Mouse (Mus musculus) intestine, embryonic 16.5 days (tissue): ENCODE measurements around the gene Stat3. TPM values are rescaled to one million over a fixed set of nuclear protein-coding genes. Genes with fewer than 3 reads are reported as not detected.
A peak's percentile ranks its signal among the peaks of the same experiment; 100 is the strongest.

ENCODE experiments used
- ATAC-seq: fragments of 200-750 bp; cut with Nextera tagmentation; 2 replicates; pipeline ENCODE4 v1.8.0; 2017; ENCODE audit warnings: moderate TSS enrichment, moderate library complexity
- H3K27ac ChIP-seq: fragments of 300-500 bp; sonication (generic); 2 replicates; pipeline ENCODE4 v1.5.1; 2014; ENCODE audit warnings: mild to moderate bottlenecking, low read length
- H3K27me3 ChIP-seq: fragments of 300-500 bp; sonication (generic); replicated peaks from 2 replicates; pipeline ENCODE4 v1.6.1; 2014; ENCODE audit warnings: low read length, control low read depth, mixed read lengths; ENCODE audit not compliant: control insufficient read depth, insufficient read depth
- H3K36me3 ChIP-seq: fragments of 300-500 bp; sonication (generic); 2 replicates; pipeline ENCODE4 v1.6.1; 2014; ENCODE audit warnings: low read length, control low read depth; ENCODE audit not compliant: control insufficient read depth, insufficient read depth
- H3K4me1 ChIP-seq: fragments of 300-500 bp; sonication (generic); 2 replicates; pipeline ENCODE4 v1.6.1; 2014; ENCODE audit warnings: low read length, control low read depth, mixed read lengths; ENCODE audit not compliant: control insufficient read depth, insufficient read depth
- H3K4me2 ChIP-seq: fragments of 300-500 bp; sonication (generic); 2 replicates; pipeline ENCODE4 v1.6.1; 2014; ENCODE audit warnings: low read depth, low read length, control low read depth
- H3K4me3 ChIP-seq: fragments of 300-500 bp; sonication (generic); 2 replicates; pipeline ENCODE4 v1.5.1; 2014; ENCODE audit warnings: mild to moderate bottlenecking, low read length
- H3K9ac ChIP-seq: fragments of 300-500 bp; sonication (generic); 2 replicates; pipeline ENCODE4 v1.6.1; 2014; ENCODE audit warnings: low read depth, low read length
- H3K9me3 ChIP-seq: fragments of 300-500 bp; sonication (generic); 2 replicates; pipeline ENCODE4 v1.6.1; 2016; ENCODE audit warnings: low read length, control low read depth; ENCODE audit not compliant: control insufficient read depth
- WGBS: fragments of 180-500 bp; shearing (Covaris S2); extraction: QIAGEN DNeasy Blood & Tissue Kit; methylation state at CpG from one replicate; pipeline ENCODE4 v1.1.7; 2014; 5-methylcytosine and 5-hydroxymethylcytosine counted together
- polyA plus RNA-seq: library from polyadenylated mRNA; unstranded; fragments of >200 nt; fragmentation: Nextera tagmentation; extraction: Ambion mirVana; gene quantifications from 2 replicates; pipeline ENCODE4 v1.2.1, GENCODE M21; 2015

The Stat3 gene
- polyA plus RNA-seq, 1 experiment from 2014 or later = 48.9 TPM

DNA sequence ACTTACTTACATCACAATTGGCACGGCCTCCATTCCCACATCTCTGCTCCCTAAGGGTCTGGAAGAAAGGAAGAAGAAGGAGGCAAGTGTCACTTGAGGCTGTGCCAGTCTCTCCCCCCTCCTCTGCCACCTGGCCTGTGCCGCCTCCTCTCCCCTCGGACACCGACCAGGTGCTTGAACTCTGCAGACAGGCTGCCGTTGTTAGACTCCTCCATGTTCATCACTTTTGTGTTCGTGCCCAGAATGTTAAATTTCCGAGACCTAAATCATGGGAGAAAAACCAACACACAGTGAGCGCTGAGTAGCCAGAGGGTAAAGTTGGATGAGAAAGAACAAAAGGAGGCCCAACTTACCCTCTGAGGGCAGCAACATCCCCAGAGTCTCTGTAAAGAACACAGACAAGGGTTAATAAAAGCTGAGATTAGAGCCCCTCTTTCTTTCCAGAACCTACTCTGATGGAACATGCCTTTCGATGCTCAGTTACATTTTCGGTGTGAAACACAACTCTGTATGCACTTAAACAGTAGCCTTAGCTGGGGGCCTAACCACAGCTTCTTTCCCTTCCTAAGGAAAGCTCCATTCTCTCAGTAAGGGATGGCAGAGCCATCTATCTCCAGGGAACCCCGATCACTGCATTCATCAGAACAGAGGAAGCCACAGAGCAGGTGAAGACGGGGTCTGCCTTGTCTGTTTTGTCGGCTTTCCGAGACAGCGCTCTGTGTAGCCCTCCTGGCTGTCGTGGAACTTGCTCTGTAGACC lies 40.7 kb downstream of the Stat3 start:
- Histone ChIP-seq H3K27me3 (no peaks in the 10 kb centered on the region), H3K4me2 (no peak overlapping the region), H3K4me3 (no peak overlapping the region), H3K9me3 (no peaks in the 10 kb centered on the region), H3K4me1 (no peaks in the 10 kb centered on the region), H3K9ac (no peak overlapping the region), H3K36me3 (peaks cover 10% of the 10 kb centered on the region), H3K27ac (no peak overlapping the region)
- no peak for ATAC-seq
- 75% methylated on average over 16 of the region's 16 CpGs for WGBS

DNA sequence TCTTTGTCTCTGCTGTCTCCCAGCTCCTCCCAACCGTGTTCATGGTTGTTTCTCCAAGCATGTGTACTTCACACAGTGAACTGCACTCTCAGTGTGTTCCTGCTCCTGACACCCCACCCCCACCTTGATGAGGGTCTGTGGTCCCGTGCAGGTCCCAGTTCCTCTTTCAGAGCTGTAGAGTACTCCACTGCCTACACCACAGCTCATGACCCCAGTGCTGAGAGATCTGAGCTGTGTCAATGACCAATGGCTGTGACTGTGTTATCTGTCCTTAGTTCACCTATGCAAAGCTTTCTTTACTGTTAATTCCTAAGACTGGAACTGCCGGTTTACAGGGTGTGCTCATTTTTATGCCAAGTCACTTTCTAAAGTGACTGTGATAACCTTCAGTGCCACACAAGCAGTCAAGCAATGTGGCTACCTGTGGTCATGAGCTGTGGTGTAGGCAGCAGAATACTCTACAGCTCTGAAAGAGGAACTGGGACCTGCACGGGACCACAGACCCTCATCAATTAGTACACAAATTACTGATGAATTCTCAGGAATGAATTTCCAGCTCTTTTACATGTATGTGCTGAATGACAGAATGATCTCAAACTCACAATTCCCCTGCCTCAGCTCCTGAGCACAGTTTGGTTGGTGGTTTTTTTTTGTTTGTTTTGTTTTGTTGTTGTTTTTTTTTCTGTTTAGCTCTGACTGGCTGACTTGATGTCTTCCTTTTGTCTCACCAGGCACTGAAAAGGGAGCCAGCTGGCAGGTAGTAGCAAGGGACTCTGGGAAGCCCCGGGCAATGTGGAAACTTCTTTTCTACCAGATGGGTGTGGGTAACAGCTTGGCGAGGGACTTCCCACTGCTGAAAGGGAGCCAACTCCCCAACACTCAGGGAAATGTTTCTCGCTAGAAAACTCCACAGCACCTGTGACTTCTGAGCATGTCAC lies 41.8 kb downstream of the Stat3 start:
- Histone ChIP-seq H3K4me1 (no peaks in the 10 kb centered on the region), H3K27ac (no peak overlapping the region), H3K36me3 (peaks cover 10% of the 10 kb centered on the region), H3K9ac (no peak overlapping the region), H3K4me3 (no peak overlapping the region), H3K27me3 (no peaks in the 10 kb centered on the region), H3K9me3 (no peaks in the 10 kb centered on the region), H3K4me2 (no peak overlapping the region)
- 81% methylated on average over 7 of the region's 7 CpGs for WGBS
- ATAC-seq = no peak

DNA sequence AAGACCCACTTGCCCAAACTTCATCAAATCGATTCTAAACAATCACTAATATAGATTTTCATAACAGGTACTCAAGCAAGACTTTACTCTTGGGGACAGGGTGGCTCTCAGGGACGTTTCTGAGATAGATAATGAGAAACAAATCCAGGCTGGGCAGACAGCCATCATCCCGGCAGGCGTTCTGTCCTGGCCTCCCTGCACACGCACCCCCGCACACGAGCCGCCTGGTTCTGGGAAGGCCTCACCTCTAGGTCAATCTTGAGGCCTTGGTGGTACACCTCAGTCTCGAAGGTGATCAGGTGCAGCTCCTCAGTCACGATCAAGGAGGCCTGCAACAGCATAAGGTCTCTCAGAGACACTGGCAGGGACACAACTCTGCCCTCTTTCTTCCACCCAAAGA lies 43.3 kb downstream of the Stat3 start:
- H3K4me2 ChIP-seq = no peak overlapping the region
- H3K36me3 ChIP-seq = no peaks in the 10 kb centered on the region
- H3K4me3 ChIP-seq = no peak overlapping the region
- H3K4me1 ChIP-seq = no peaks in the 10 kb centered on the region
- H3K9me3 ChIP-seq = no peaks in the 10 kb centered on the region
- no peak overlapping the region for H3K9ac ChIP-seq
- no peaks in the 10 kb centered on the region for H3K27me3 ChIP-seq
- WGBS = 76% methylated on average over 10 of the region's 10 CpGs
- no peak for ATAC-seq
- H3K27ac ChIP-seq = no peak overlapping the region

DNA sequence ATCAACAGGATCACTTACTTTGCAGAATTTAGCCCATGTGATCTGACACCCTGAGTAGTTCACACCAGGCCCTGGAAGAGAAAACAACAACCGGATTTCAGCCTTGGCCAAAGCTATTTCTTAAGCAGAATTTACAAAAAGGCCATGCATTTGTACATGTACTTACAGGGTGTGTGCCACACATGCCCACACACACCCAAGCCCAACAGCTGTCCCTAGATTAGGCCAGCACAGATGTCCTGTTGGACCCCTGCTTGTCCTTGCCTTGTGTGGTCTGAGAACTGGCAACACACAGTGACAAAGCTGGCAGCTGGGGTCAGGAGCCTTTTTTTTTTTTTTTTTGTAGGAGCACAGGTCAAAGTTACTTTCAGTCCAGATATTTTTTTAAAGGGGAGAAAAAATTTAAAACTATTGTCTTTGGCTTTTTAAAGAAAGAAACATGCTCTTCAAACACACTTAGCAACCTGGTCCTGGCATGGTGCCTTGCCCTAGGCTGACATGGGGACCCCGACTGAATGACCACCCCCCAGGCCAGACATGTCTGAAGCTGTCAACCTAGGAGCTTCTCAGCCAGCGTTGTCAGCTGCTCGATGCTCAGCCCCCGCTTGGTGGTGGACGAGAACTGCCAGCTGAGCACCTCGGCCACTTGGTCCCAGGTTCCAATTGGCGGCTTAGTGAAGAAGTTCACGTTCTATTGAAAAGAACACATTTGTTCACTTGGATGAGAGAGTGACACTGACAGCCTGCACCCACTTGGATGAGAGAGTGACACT lies 45.0 kb downstream of the Stat3 start:
- H3K9ac ChIP-seq = no peak overlapping the region
- ATAC-seq = no peak
- no peaks in the 10 kb centered on the region for H3K4me1 ChIP-seq
- H3K36me3 ChIP-seq = no peaks in the 10 kb centered on the region
- no peaks in the 10 kb centered on the region for H3K9me3 ChIP-seq
- H3K27ac ChIP-seq = no peak overlapping the region
- H3K4me3 ChIP-seq = no peak overlapping the region
- WGBS = 75% methylated on average over 9 of the region's 9 CpGs
- no peaks in the 10 kb centered on the region for H3K27me3 ChIP-seq
- no peak overlapping the region for H3K4me2 ChIP-seq

DNA sequence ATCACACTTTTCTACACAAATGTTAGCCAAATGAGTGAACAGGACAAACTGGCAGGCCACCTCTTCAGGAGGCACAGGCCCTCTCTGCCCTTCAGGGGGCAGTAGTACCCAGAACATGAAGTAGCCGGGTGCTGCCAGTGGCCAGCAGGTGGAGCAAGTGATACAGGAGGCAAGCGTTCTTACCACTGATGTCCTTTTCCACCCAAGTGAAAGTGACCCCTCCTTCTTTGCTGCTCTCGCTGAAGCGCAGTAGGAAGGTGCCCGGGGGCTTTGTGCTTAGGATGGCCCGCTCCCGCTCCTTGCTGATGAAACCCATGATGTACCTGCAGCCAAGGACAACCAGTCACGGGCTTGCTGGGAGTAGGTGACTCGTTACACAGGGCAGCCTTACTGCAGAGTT lies 45.9 kb downstream of the Stat3 start:
- WGBS = 15% methylated on average over 9 of the region's 9 CpGs
- H3K4me2 ChIP-seq = no peak overlapping the region
- peaks cover 5% of the 10 kb centered on the region; the same call in 1 of the 2 replicates for H3K36me3 ChIP-seq

DNA sequence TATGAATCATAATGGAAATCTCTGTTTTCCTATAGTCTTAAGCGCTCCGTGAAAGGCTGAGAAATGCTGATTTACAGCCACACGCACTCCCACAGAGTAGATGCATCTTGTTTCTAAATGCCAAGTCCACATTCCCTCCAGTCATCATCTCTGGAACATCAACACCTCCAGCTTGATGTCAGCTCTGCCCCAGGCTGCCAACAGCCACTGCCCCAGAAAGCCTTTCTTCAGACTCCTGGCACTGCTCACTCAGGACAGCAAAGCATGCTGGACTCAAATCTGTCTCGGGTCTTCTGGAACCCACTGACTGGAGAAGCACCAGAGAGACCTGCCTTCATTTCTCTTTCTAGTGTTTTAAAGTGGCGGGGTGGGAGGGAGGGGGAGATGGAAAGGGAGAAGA lies 46.9 kb downstream of the Stat3 start:
- 86% methylated on average over 4 of the region's 5 CpGs for WGBS
- H3K36me3 ChIP-seq = peaks cover 5% of the 10 kb centered on the region; the same call in 1 of the 2 replicates

More for the DNA sequence above, 45.9 kb downstream of the Stat3 start:
- Histone ChIP-seq H3K27ac (no peak overlapping the region), H3K9ac (no peak overlapping the region), H3K4me1 (no peaks in the 10 kb centered on the region; the same call in 1 of the 2 replicates), H3K9me3 (no peaks in the 10 kb centered on the region), H3K27me3 (no peaks in the 10 kb centered on the region), H3K4me3 (no peak overlapping the region)
- ATAC-seq = peak; percentile 78

DNA sequence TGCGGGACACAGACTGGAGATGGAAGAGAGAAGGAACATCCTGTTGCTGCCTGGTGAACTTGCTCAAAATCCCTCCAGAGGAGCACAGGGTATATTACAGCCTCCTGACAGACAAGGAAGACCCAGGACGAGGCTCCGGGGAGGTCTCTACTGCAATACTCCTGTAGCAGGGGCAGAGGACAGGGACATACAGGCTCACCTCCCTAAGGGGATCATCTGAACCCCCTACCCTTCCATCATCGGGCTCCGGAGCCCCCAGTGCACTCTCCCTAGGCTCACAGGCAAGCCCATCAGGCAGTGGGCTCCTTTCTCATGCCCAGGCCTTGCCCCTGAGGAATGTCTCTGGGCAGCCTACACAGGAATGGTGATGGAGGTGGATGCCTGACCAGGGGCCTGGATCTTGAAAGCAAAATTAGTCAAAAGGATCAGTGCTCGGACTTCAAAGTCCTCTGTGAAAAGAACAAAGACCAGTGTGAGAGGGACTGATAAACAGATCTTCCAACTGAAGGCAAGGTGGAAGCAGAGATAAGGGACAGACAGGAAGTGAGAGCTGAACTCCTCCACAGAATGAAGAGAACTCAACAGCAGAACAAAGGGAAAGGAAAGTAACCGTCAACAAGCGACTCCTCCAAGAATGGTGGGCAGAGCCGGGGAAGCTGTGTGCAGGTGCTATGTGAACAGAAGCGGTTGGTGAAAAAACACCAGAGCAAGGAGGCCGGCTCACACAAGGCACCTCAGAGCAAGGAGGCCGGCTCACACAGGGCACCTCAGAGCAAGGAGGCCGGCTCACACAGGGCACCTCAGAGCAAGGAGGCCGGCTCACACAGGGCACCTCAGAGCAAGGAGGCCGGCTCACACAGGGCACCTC lies 47.9 kb downstream of the Stat3 start:
- H3K36me3 ChIP-seq = peaks cover 5% of the 10 kb centered on the region; the same call in 1 of the 2 replicates
- H3K27ac ChIP-seq = no peak overlapping the region
- H3K9me3 ChIP-seq = no peaks in the 10 kb centered on the region
- no peak overlapping the region for H3K9ac ChIP-seq
- H3K4me3 ChIP-seq = no peak overlapping the region
- H3K4me1 ChIP-seq = peaks cover 3% of the 10 kb centered on the region; the same call in 1 of the 2 replicates
- 62% methylated on average over 15 of the region's 15 CpGs for WGBS
- H3K4me2 ChIP-seq = no peak overlapping the region
- no peaks in the 10 kb centered on the region for H3K27me3 ChIP-seq
- ATAC-seq = no peak

More for the DNA sequence above, 46.9 kb downstream of the Stat3 start:
- H3K4me3 ChIP-seq = no peak overlapping the region
- no peaks in the 10 kb centered on the region for H3K27me3 ChIP-seq
- H3K27ac ChIP-seq = no peak overlapping the region
- no peak overlapping the region for H3K4me2 ChIP-seq
- H3K9ac ChIP-seq = no peak overlapping the region
- H3K4me1 ChIP-seq = no peaks in the 10 kb centered on the region; the same call in 1 of the 2 replicates
- ATAC-seq = no peak
- no peaks in the 10 kb centered on the region for H3K9me3 ChIP-seq

DNA sequence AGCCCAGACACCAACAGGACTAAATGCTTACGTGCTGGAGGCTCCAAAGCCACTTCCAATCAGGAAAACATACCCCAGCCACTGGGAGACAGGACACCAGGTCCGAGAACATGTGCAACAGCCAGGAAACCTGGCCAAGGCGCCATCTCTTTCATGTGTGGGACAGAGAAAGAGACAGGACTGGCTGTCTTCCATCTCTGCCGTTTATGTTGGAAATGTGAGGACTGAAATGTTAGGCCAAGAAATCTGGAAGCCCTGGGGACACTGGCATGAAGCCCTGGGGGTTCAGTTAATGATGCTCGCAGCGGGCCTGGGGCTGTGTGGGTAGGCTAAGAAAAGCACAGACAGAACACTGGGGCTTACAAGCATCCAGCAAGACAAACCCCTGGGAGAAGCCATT lies 48.9 kb downstream of the Stat3 start:
- no peak overlapping the region for H3K27ac ChIP-seq
- H3K4me2 ChIP-seq = no peak overlapping the region
- WGBS = 83% methylated on average over 6 of the region's 6 CpGs
- no peak overlapping the region for H3K9ac ChIP-seq
- H3K4me3 ChIP-seq = no peak overlapping the region
- H3K4me1 ChIP-seq = peaks cover 10% of the 10 kb centered on the region; the same call in 1 of the 2 replicates
- H3K36me3 ChIP-seq = peaks cover 5% of the 10 kb centered on the region; the same call in 1 of the 2 replicates
- no peaks in the 10 kb centered on the region for H3K27me3 ChIP-seq
- ATAC-seq = no peak
- H3K9me3 ChIP-seq = no peaks in the 10 kb centered on the region
